Mouse (Mus musculus): ENCODE measurements at regions not wholly inside any gene's neighbourhood (a gene's known extent, or its start where the extent isn't known, plus 50 kb on each side); places are given as distances from the start of the nearest gene placed in this dataset.

DNA sequence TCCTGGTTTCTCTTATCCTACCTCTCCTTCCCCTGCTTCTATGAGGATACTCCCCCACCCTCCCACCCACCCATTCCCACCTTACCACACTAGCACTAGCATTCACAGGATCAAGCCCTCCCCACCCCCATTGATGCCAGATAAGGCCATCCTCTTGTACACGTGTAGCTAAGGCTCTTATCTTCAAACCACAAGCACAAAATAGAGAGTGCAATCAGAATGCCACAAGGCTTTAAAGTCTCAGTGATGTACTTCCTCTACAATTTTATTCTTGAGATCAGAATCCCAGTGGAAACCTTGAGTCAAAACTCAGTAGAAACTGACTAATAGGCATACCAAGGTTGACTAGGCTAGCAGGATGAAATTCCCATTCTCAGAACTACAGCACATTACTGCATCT lies 348.4 kb downstream of the Speer2 start:
- no peak for TF ChIP-seq CTCF (conservative IDR thresholded peaks at IDR 0.05)
- no peak overlapping the region for H3K27ac ChIP-seq
- DNase-seq (ENCODE audit: low spot score in 2 of 2), result no peak
- H3K4me3 ChIP-seq, result no peak overlapping the region

DNA sequence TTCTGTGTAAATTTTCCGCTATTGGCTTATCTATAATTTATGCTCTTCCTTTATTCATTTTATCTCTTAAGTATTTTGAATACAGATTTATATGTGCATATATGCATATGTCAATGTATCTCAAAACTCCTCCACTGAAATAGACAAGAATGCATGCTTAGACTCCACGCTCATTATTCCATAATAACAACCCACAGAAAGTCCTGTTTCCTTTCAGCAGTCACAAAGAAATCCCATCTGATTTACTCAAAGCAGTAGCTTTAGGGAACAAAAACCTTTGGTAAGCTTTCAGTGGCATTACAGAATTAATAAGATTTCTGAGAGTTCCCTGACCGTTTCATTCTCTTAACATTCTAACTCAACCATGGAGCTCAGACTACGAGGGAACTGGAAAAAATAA lies 386.2 kb downstream of the Speer2 start:
- TF ChIP-seq CTCF (conservative IDR thresholded peaks at IDR 0.05), result no peak
- no peak overlapping the region for H3K4me3 ChIP-seq
- H3K27ac ChIP-seq, result no peak overlapping the region
- no peak for DNase-seq (ENCODE audit: low spot score in 2 of 2)

- no peak for TF ChIP-seq CTCF (conservative IDR thresholded peaks at IDR 0.05)
- peak overlapping the region; percentile 57 for H3K4me3 ChIP-seq
- H3K27ac ChIP-seq, result peak overlapping the region; percentile 65
- DNase-seq (ENCODE audit: low spot score in 2 of 2), result peak; percentile 20 to 24
Observed at GRCm38 (mm10) chr16:69469024-69469780, 394.3 kb downstream of the Speer2 start.

DNA sequence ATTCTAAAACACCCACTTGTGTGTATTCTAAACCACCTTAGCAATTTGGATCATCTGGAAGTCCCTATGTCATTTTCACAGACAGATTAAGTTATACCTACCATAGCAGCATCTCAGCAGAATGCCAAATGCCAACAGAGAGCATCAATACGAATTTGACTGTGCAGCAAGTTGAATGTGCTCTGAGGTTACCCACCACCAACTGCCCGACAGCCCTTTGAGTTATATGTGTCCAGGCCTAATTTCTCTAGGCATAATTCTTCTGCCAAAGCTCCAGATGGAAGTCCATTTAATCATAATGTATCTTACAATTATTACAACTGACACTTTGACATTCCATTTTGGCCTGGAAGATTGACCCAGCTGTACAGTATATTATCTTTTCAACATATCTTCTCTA lies 404.4 kb downstream of the Speer2 start:
- H3K4me3 ChIP-seq, result no peak overlapping the region
- H3K27ac ChIP-seq, result no peak overlapping the region
- no peak for TF ChIP-seq CTCF (conservative IDR thresholded peaks at IDR 0.05)
- no peak for DNase-seq (ENCODE audit: low spot score in 2 of 2)

DNA sequence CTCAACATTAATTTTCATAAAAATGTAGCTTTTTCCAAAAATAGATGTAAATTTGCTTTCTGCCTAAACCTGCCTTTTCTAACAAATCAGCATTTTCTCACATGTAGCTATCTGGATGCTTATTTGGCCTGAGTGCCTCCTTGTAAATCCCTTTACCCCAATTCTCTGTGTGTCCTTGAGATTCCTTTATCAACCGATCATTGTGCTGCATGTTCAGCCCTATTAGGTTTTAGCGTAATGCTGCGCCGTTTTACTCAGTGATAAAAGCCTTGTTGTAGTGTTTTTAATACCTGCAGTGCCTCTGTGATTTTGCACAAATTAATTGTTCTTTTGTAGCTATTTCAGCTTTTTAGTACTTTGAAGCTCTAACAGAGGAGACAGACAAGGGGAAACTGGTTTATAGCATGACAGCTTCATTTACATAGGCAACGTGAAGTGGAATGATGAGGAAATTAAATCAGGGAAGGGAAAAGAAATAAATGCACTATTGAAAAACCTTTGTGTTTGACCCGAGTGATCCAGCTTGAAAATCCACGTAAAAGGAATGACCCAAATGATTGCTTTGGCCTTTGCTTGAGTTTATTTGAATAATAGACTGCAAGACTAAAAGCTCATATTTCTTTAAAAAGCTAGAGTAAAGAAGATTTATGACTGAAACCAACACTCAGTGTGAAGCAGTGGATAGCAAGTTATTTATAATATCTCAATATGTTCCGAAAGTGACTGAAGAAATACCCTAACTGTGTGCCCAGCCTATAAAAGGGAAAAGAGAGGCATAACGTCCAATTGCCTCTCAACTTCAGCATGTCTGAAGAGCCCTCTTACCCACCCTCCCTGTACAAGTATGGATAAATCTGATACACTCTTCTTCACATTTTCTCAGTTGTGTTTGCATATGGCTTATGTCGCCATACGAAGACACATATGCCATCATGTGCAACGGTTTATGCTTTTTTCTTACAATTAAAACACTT lies 438.6 kb downstream of the Speer2 start:
- Histone ChIP-seq H3K27ac (no peak overlapping the region), H3K4me3 (no peak overlapping the region)
- no peak for DNase-seq (ENCODE audit: low spot score in 2 of 2)
- TF ChIP-seq CTCF (conservative IDR thresholded peaks at IDR 0.05), result no peak
